Mouse (Mus musculus): ENCODE data around the gene Zim1. TPM values are rescaled to one million over a fixed set of nuclear protein-coding genes. Genes with fewer than 3 reads are reported as not detected.

The Zim1 gene
- polyA plus RNA-seq, 1 experiment from 2014 or later, result 1.3 TPM

DNA sequence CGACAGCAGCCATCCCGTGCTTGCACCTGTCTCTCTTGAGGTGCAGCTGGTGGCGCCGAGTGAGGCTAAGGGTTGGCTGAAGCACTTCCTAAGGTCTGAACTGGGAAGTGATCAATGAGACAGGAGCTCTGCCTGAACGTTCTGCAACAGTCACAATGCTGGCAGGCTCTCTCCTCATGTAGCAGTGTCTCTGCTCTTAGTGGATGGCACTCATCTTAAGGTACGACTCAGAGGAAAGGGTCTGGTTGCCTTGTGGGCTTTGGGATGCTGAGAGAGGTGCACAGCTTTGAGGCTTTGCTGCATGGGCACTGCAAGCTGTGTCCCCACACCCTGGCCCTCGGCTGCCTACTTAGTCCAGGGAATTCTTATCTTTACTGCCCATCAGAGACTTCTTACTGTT lies 45.0 kb downstream of the Zim1 start:
- no peaks in the 10 kb centered on the region for H3K9me3 ChIP-seq (replicated peaks)
- WGBS (ENCODE audit: insufficient replicate concordance), result 49% methylated on average over 7 of the region's 7 CpGs
- H3K4me2 ChIP-seq, result no peak overlapping the region
- no peak overlapping the region for H3K4me3 ChIP-seq (replicated peaks)
- ATAC-seq (ENCODE audit: insufficient read depth), result no peak
- no peaks in the 10 kb centered on the region for H3K36me3 ChIP-seq (replicated peaks)
- no peaks in the 10 kb centered on the region for H3K27me3 ChIP-seq
- no peak overlapping the region for H3K27ac ChIP-seq (replicated peaks)
- no peak overlapping the region for H3K9ac ChIP-seq
- no peaks in the 10 kb centered on the region for H3K4me1 ChIP-seq (replicated peaks)

GRCm38 (mm10) chr7:6650526-6650925 lies 45.7 kb downstream of the Zim1 start:
- WGBS (ENCODE audit: insufficient replicate concordance), result 77% methylated on average over 9 of the region's 9 CpGs

GRCm38 (mm10) chr7:6645821-6646220 lies 50.4 kb downstream of the Zim1 start:
- no peaks in the 10 kb centered on the region for H3K36me3 ChIP-seq (replicated peaks)
- WGBS (ENCODE audit: insufficient replicate concordance), result 56% methylated on average over 3 of the region's 3 CpGs
- no peak overlapping the region for H3K9ac ChIP-seq
- no peaks in the 10 kb centered on the region for H3K27me3 ChIP-seq
- H3K27ac ChIP-seq (replicated peaks), result no peak overlapping the region
- no peak overlapping the region for H3K4me2 ChIP-seq
- no peaks in the 10 kb centered on the region for H3K4me1 ChIP-seq (replicated peaks)
- no peaks in the 10 kb centered on the region for H3K9me3 ChIP-seq (replicated peaks)
- no peak overlapping the region for H3K4me3 ChIP-seq (replicated peaks)
- ATAC-seq (ENCODE audit: insufficient read depth), result no peak

More at GRCm38 (mm10) chr7:6650526-6650925, 45.7 kb downstream of the Zim1 start:
- H3K4me2 ChIP-seq, result no peak overlapping the region
- H3K27ac ChIP-seq (replicated peaks), result no peak overlapping the region
- H3K4me3 ChIP-seq (replicated peaks), result no peak overlapping the region
- no peaks in the 10 kb centered on the region for H3K27me3 ChIP-seq
- no peaks in the 10 kb centered on the region for H3K36me3 ChIP-seq (replicated peaks)
- H3K9ac ChIP-seq, result no peak overlapping the region
- no peak for ATAC-seq (ENCODE audit: insufficient read depth)
- no peaks in the 10 kb centered on the region for H3K9me3 ChIP-seq (replicated peaks)
- no peaks in the 10 kb centered on the region for H3K4me1 ChIP-seq (replicated peaks)

DNA sequence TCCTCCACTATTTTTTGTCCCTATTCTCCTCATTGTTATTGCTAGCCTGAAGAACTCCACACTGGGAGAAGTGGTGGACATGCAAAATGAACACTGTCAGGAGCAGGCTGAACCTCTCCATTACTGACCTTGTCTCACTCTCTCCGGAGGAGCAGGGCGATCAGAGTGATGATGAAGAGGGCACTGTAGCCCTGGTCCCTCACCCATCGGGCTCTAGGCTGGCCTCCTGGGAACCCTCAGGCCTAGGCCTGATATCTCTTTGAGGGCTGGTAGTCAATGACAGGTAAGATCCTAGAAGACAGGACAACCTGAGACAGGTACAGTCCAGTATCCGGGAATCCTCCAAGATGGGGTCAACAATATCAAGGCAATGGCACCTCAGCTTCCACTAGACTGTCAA lies 58.2 kb downstream of the Zim1 start:
- Histone ChIP-seq H3K4me2 (no peak overlapping the region), H3K27me3 (no peaks in the 10 kb centered on the region), H3K4me1 (replicated peaks) (no peaks in the 10 kb centered on the region), H3K27ac (replicated peaks) (no peak overlapping the region), H3K4me3 (replicated peaks) (no peak overlapping the region), H3K36me3 (replicated peaks) (no peaks in the 10 kb centered on the region), H3K9me3 (replicated peaks) (no peaks in the 10 kb centered on the region), H3K9ac (no peak overlapping the region)
- ATAC-seq (ENCODE audit: insufficient read depth), result no peak
- WGBS (ENCODE audit: insufficient replicate concordance), result 74% methylated on average over 4 of the region's 4 CpGs

DNA sequence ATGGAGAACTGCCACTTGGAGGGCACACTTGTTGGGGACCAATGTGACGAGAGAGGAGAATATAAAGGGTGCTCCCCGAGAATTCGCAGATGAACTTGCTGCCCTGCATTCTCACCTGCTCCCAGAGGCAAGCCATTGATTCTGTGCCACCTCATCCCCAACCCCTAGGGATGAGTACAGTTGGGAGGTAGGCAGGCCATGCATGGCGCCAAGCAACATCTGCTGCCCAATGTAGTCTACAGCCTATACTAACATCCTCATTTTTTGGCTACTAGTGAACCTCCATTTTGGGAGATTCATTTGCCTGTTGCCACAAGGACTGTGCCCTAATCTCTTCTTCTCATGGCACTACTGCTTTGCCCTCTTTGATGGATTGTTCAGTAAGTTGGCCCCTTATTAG lies 59.5 kb downstream of the Zim1 start:
- no peak for ATAC-seq (ENCODE audit: insufficient read depth)
- Histone ChIP-seq H3K4me3 (replicated peaks) (no peak overlapping the region), H3K27ac (replicated peaks) (no peak overlapping the region), H3K9me3 (replicated peaks) (no peaks in the 10 kb centered on the region), H3K4me1 (replicated peaks) (no peaks in the 10 kb centered on the region), H3K4me2 (no peak overlapping the region), H3K36me3 (replicated peaks) (no peaks in the 10 kb centered on the region), H3K9ac (no peak overlapping the region), H3K27me3 (no peaks in the 10 kb centered on the region)
- 57% methylated on average over 4 of the region's 4 CpGs for WGBS (ENCODE audit: insufficient replicate concordance)

DNA sequence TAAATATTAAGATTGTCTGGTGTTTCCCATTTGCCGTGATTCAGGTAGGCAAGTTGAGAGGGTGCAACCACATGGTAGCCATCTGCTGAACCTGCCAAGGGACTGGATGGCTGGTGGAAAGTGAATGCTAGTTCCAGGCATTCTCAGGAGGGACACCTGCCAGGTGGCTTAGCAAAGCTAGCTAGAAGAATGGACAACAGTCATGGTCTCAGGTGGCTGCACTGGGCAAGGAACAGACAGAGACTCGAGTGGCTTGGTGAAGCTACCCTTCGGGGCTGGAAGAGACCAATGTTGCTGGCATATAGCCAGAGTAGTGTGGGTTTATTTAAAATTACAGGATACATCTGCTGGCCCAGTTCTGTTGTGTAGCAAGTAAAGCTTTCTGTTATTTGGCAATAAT lies 60.4 kb downstream of the Zim1 start:
- H3K27me3 ChIP-seq, result no peaks in the 10 kb centered on the region
- H3K9ac ChIP-seq, result no peak overlapping the region
- no peak overlapping the region for H3K4me2 ChIP-seq
- no peak overlapping the region for H3K27ac ChIP-seq (replicated peaks)
- no peaks in the 10 kb centered on the region for H3K36me3 ChIP-seq (replicated peaks)
- no peaks in the 10 kb centered on the region for H3K4me1 ChIP-seq (replicated peaks)
- no peak for ATAC-seq (ENCODE audit: insufficient read depth)
- H3K4me3 ChIP-seq (replicated peaks), result no peak overlapping the region
- H3K9me3 ChIP-seq (replicated peaks), result no peaks in the 10 kb centered on the region
- 52% methylated on average over 3 of the region's 3 CpGs for WGBS (ENCODE audit: insufficient replicate concordance)

Other genes starting within 250 kb of the Zim1 start
- not detected in 2 replicates for gene Olfr1336, start 240.3 kb downstream of the Zim1 start, polyA plus RNA-seq (2015; fragmentation: Nextera tagmentation; extraction: Ambion mirVana)
- not detected in 2 replicates for gene Olfr1346, start 229.3 kb downstream of the Zim1 start, polyA plus RNA-seq (2015; fragmentation: Nextera tagmentation; extraction: Ambion mirVana)
- not detected in 2 replicates for gene Olfr5, start 209.5 kb downstream of the Zim1 start, polyA plus RNA-seq (2015; fragmentation: Nextera tagmentation; extraction: Ambion mirVana)
- gene Olfr1347, start 196.7 kb downstream of the Zim1 start, polyA plus RNA-seq (2015; fragmentation: Nextera tagmentation; extraction: Ambion mirVana), result not detected in 2 replicates
- not detected in 2 replicates for gene Olfr1348, start 187.7 kb downstream of the Zim1 start, polyA plus RNA-seq (2015; fragmentation: Nextera tagmentation; extraction: Ambion mirVana)
- gene Olfr1349, start 173.5 kb downstream of the Zim1 start, polyA plus RNA-seq (2015; fragmentation: Nextera tagmentation; extraction: Ambion mirVana), result not detected in 2 replicates
- not detected in 2 replicates for gene Olfr1350, start 131.6 kb downstream of the Zim1 start, polyA plus RNA-seq (2015; fragmentation: Nextera tagmentation; extraction: Ambion mirVana)
- 41.6 and 43.8 TPM in 2 replicates for gene Peg3, start 34.0 kb upstream of the Zim1 start, polyA plus RNA-seq (2015; fragmentation: Nextera tagmentation; extraction: Ambion mirVana)
- gene Usp29, start 34.1 kb upstream of the Zim1 start, polyA plus RNA-seq (2015; fragmentation: Nextera tagmentation; extraction: Ambion mirVana), result 1.6 and 1.7 TPM in 2 replicates